Mouse (Mus musculus): Measurements from ENCODE around the gene 4930402F06Rik. TPM values are rescaled to one million over a fixed set of nuclear protein-coding genes. Genes with fewer than 3 reads are reported as not detected.

4930402F06Rik gene
- polyA plus RNA-seq, 1 experiment from 2014 or later: not detected

- H3K9me3 ChIP-seq: no peaks in the 10 kb centered on the region
- WGBS: 91% methylated on average over 3 of the region's 3 CpGs
- H3K27ac ChIP-seq: no peak overlapping the region
- H3K4me3 ChIP-seq: no peak overlapping the region
- H3K27me3 ChIP-seq: no peaks in the 10 kb centered on the region
- H3K4me1 ChIP-seq: no peaks in the 10 kb centered on the region
- no peak overlapping the region for H3K4me2 ChIP-seq (replicated peaks)
- no peak overlapping the region for H3K9ac ChIP-seq
- 0 out of 2 replicates have a peak, but pooled peaks cover 2% of the 10 kb centered on the region for H3K36me3 ChIP-seq
- no peak for ATAC-seq (ENCODE audit: insufficient number of reproducible peaks, insufficient read depth, low FRiP score, low TSS enrichment)
Measured at GRCm38 (mm10) chr2:35412810-35413209, 15.8 kb upstream of the 4930402F06Rik start.

GRCm38 (mm10) chr2:35412246-35412645, 15.3 kb upstream of the 4930402F06Rik start:
- Histone ChIP-seq H3K9me3 (no peaks in the 10 kb centered on the region), H3K4me3 (no peak overlapping the region), H3K4me1 (no peaks in the 10 kb centered on the region), H3K27ac (no peak overlapping the region), H3K27me3 (no peaks in the 10 kb centered on the region), H3K36me3 (0 out of 2 replicates have a peak, but pooled peaks cover 2% of the 10 kb centered on the region), H3K9ac (no peak overlapping the region), H3K4me2 (replicated peaks) (no peak overlapping the region)
- no peak for ATAC-seq (ENCODE audit: insufficient number of reproducible peaks, insufficient read depth, low FRiP score, low TSS enrichment)
- 69% methylated on average over 2 of the region's 2 CpGs for WGBS

- Histone ChIP-seq H3K36me3 (0 out of 2 replicates have a peak, but pooled peaks cover 2% of the 10 kb centered on the region), H3K4me1 (no peaks in the 10 kb centered on the region), H3K27me3 (no peaks in the 10 kb centered on the region), H3K27ac (no peak overlapping the region), H3K9ac (no peak overlapping the region), H3K9me3 (no peaks in the 10 kb centered on the region), H3K4me2 (replicated peaks) (no peak overlapping the region), H3K4me3 (no peak overlapping the region)
- no peak for ATAC-seq (ENCODE audit: insufficient number of reproducible peaks, insufficient read depth, low FRiP score, low TSS enrichment)
- WGBS: 73% methylated on average over 10 of the region's 10 CpGs
Measured at GRCm38 (mm10) chr2:35411640-35412190, 14.7 kb upstream of the 4930402F06Rik start.

- no peaks in the 10 kb centered on the region for H3K9me3 ChIP-seq
- no peaks in the 10 kb centered on the region for H3K27me3 ChIP-seq
- no peak for ATAC-seq (ENCODE audit: insufficient number of reproducible peaks, insufficient read depth, low FRiP score, low TSS enrichment)
- H3K9ac ChIP-seq: no peak overlapping the region
- H3K4me2 ChIP-seq (replicated peaks): no peak overlapping the region
- H3K4me3 ChIP-seq: no peak overlapping the region
- whole genome bisulfite sequencing: 87% methylated on average over 6 of the region's 6 CpGs
- 0 out of 2 replicates have a peak, but pooled peaks cover 2% of the 10 kb centered on the region for H3K36me3 ChIP-seq
- no peaks in the 10 kb centered on the region for H3K4me1 ChIP-seq
- no peak overlapping the region for H3K27ac ChIP-seq
Measured at GRCm38 (mm10) chr2:35409466-35409865, 12.5 kb upstream of the 4930402F06Rik start.

GRCm38 (mm10) chr2:35408409-35409110, 11.6 kb upstream of the 4930402F06Rik start:
- H3K4me2 ChIP-seq (replicated peaks): no peak overlapping the region
- H3K9ac ChIP-seq: no peak overlapping the region
- H3K4me1 ChIP-seq: no peaks in the 10 kb centered on the region
- no peaks in the 10 kb centered on the region for H3K27me3 ChIP-seq
- WGBS: 79% methylated on average over 5 of the region's 5 CpGs
- no peak for ATAC-seq (ENCODE audit: insufficient number of reproducible peaks, insufficient read depth, low FRiP score, low TSS enrichment)
- H3K27ac ChIP-seq: no peak overlapping the region
- 0 out of 2 replicates have a peak, but pooled peaks cover 2% of the 10 kb centered on the region for H3K36me3 ChIP-seq
- H3K9me3 ChIP-seq: no peaks in the 10 kb centered on the region
- H3K4me3 ChIP-seq: no peak overlapping the region

GRCm38 (mm10) chr2:35407878-35408277, 10.9 kb upstream of the 4930402F06Rik start:
- H3K4me2 ChIP-seq (replicated peaks): no peak overlapping the region
- H3K27me3 ChIP-seq: no peaks in the 10 kb centered on the region
- no peaks in the 10 kb centered on the region for H3K4me1 ChIP-seq
- 84% methylated on average over 7 of the region's 7 CpGs for WGBS
- no peak for ATAC-seq (ENCODE audit: insufficient number of reproducible peaks, insufficient read depth, low FRiP score, low TSS enrichment)
- no peak overlapping the region for H3K4me3 ChIP-seq
- no peak overlapping the region for H3K27ac ChIP-seq
- 0 out of 2 replicates have a peak, but pooled peaks cover 2% of the 10 kb centered on the region for H3K36me3 ChIP-seq
- no peaks in the 10 kb centered on the region for H3K9me3 ChIP-seq
- H3K9ac ChIP-seq: no peak overlapping the region

GRCm38 (mm10) chr2:35407266-35407665, 10.3 kb upstream of the 4930402F06Rik start:
- no peak for ATAC-seq (ENCODE audit: insufficient number of reproducible peaks, insufficient read depth, low FRiP score, low TSS enrichment)
- 83% methylated on average over 6 of the region's 6 CpGs for WGBS
- no peaks in the 10 kb centered on the region for H3K27me3 ChIP-seq

GRCm38 (mm10) chr2:35406611-35407010, 9.6 kb upstream of the 4930402F06Rik start:
- no peak for ATAC-seq (ENCODE audit: insufficient number of reproducible peaks, insufficient read depth, low FRiP score, low TSS enrichment)
- WGBS: 50% methylated on average over 1 of the region's 1 CpGs

More at GRCm38 (mm10) chr2:35407266-35407665, 10.3 kb upstream of the 4930402F06Rik start:
- H3K4me2 ChIP-seq (replicated peaks): no peak overlapping the region
- no peak overlapping the region for H3K27ac ChIP-seq
- 0 out of 2 replicates have a peak, but pooled peaks cover 2% of the 10 kb centered on the region for H3K36me3 ChIP-seq
- no peak overlapping the region for H3K9ac ChIP-seq
- H3K4me3 ChIP-seq: no peak overlapping the region
- H3K9me3 ChIP-seq: no peaks in the 10 kb centered on the region
- H3K4me1 ChIP-seq: no peaks in the 10 kb centered on the region

GRCm38 (mm10) chr2:35402391-35402790, 5.4 kb upstream of the 4930402F06Rik start:
- WGBS: 93% methylated on average over 16 of the region's 16 CpGs
- ATAC-seq (ENCODE audit: insufficient number of reproducible peaks, insufficient read depth, low FRiP score, low TSS enrichment): no peak
- no peaks in the 10 kb centered on the region for H3K9me3 ChIP-seq
- no peaks in the 10 kb centered on the region for H3K27me3 ChIP-seq
- no peak overlapping the region for H3K9ac ChIP-seq
- no peak overlapping the region for H3K4me3 ChIP-seq
- no peak overlapping the region for H3K27ac ChIP-seq
- no peak overlapping the region for H3K4me2 ChIP-seq (replicated peaks)
- H3K4me1 ChIP-seq: no peaks in the 10 kb centered on the region
- H3K36me3 ChIP-seq: 0 out of 2 replicates have a peak, but pooled peaks cover 3% of the 10 kb centered on the region

More at GRCm38 (mm10) chr2:35406611-35407010, 9.6 kb upstream of the 4930402F06Rik start:
- H3K9me3 ChIP-seq: no peaks in the 10 kb centered on the region
- H3K4me1 ChIP-seq: no peaks in the 10 kb centered on the region
- 0 out of 2 replicates have a peak, but pooled peaks cover 5% of the 10 kb centered on the region for H3K36me3 ChIP-seq
- no peak overlapping the region for H3K9ac ChIP-seq
- H3K27me3 ChIP-seq: no peaks in the 10 kb centered on the region
- H3K4me3 ChIP-seq: no peak overlapping the region
- H3K27ac ChIP-seq: no peak overlapping the region
- no peak overlapping the region for H3K4me2 ChIP-seq (replicated peaks)

GRCm38 (mm10) chr2:35400739-35401138, 3.8 kb upstream of the 4930402F06Rik start:
- Histone ChIP-seq H3K27ac (no peak overlapping the region), H3K4me3 (no peak overlapping the region), H3K27me3 (no peaks in the 10 kb centered on the region), H3K9me3 (no peaks in the 10 kb centered on the region), H3K4me2 (replicated peaks) (no peak overlapping the region), H3K9ac (no peak overlapping the region), H3K4me1 (no peaks in the 10 kb centered on the region), H3K36me3 (0 out of 2 replicates have a peak, but pooled peaks cover 3% of the 10 kb centered on the region)
- no peak for ATAC-seq (ENCODE audit: insufficient number of reproducible peaks, insufficient read depth, low FRiP score, low TSS enrichment)
- 82% methylated on average over 7 of the region's 7 CpGs for WGBS

GRCm38 (mm10) chr2:35398184-35398828, 1.3 kb upstream of the 4930402F06Rik start:
- H3K36me3 ChIP-seq: 0 out of 2 replicates have a peak, but pooled peaks cover 3% of the 10 kb centered on the region
- 81% methylated on average over 6 of the region's 6 CpGs for WGBS
- H3K4me3 ChIP-seq: no peak overlapping the region
- H3K27me3 ChIP-seq: no peaks in the 10 kb centered on the region
- no peaks in the 10 kb centered on the region for H3K9me3 ChIP-seq
- H3K9ac ChIP-seq: no peak overlapping the region
- H3K27ac ChIP-seq: no peak overlapping the region
- no peak for ATAC-seq (ENCODE audit: insufficient number of reproducible peaks, insufficient read depth, low FRiP score, low TSS enrichment)
- no peak overlapping the region for H3K4me2 ChIP-seq (replicated peaks)
- H3K4me1 ChIP-seq: no peaks in the 10 kb centered on the region
